Mouse (Mus musculus): ENCODE measurements around the gene Uaca.

DNA sequence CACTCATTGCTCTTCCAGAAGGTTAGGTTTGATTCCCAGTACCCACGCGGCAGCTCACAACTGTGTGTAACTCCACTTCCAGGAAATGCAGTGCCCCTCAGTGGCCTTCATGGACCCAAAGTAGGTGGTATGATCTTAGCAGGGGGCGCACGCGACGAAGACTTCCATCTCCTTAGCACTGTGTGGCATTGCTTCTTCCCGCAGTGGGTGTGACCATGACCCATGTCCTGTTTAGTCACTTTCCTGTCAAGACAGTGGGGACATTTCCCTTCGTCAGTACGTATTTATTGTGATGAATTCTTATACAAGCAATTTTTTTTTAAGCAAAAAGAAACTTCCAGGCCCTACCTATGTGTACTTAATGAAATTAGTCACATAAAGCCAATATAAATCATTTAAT is 70.3 kb downstream of the Uaca start:
- TF ChIP-seq CTCF (IDR thresholded peaks at IDR 0.05; ENCODE audit: low read depth) (no peak), EP300 (IDR thresholded peaks at IDR 0.05; ENCODE audit: low read depth) (no peak)

All from liver, embryonic 14.5 days (tissue).